8 mouse cellular contexts compared by ENCODE assay signal in genomic region chr2:102658163-102658660, GRCm38 (mm10). TPM values are rescaled to one million over a fixed set of nuclear protein-coding genes. Genes with fewer than 3 reads are reported as not detected.
DNase-seq lines count a peak whose midpoint lies in the region; ATAC-seq lines count a peak whose summit lies in the region.

TSS of gene Slc1a2 (plus strand) at chr2:102658659.

- WGBS in forebrain, embryonic 12.5 days = 2% methylated on average over 20 of the region's 20 CpGs
- WGBS in stomach, embryonic 15.5 days = under 1% methylated on average over 20 of the region's 20 CpGs

- intact Hi-C loops in gastrocnemius, postnatal 36 days (cut with DNase I) = no loop called here

- peaks cover 9% of the 10 kb centered on the region for H3K27me3 ChIP-seq in forebrain, embryonic 12.5 days
- H3K27me3 ChIP-seq in stomach, embryonic 15.5 days (replicated peaks) = peaks cover 39% of the 10 kb centered on the region

- peak; percentile 58 for ATAC-seq in forebrain, embryonic 12.5 days (ENCODE audit: low FRiP score)
- ATAC-seq in stomach, embryonic 15.5 days (ENCODE audit: insufficient read depth, low FRiP score, low read depth) = peak; percentile 18; the same call in 1 of the 2 replicates

- peak within 1 kb of the TSS; percentile 90 for H3K4me2 ChIP-seq in forebrain, embryonic 12.5 days
- H3K4me2 ChIP-seq in stomach, embryonic 15.5 days = peak within 1 kb of the TSS; percentile 99

- no peaks in the 10 kb centered on the region for H3K9me3 ChIP-seq in forebrain, embryonic 12.5 days
- no peaks in the 10 kb centered on the region for H3K9me3 ChIP-seq in stomach, embryonic 15.5 days

- H3K4me1 ChIP-seq in forebrain, embryonic 12.5 days = peaks cover 60% of the 10 kb centered on the region
- H3K4me1 ChIP-seq in stomach, embryonic 15.5 days = peaks cover 10% of the 10 kb centered on the region; the same call in 1 of the 2 replicates

- H3K9ac ChIP-seq in forebrain, embryonic 12.5 days = peak within 1 kb of the TSS; percentile 81
- H3K9ac ChIP-seq in stomach, embryonic 15.5 days = peak within 1 kb of the TSS; percentile 5; the same call in 1 of the 2 replicates

- peak within 1 kb of the TSS; percentile 93 for H3K27ac ChIP-seq in forebrain, embryonic 12.5 days
- no peak within 1 kb of the TSS for H3K27ac ChIP-seq in stomach, embryonic 15.5 days

- peak within 1 kb of the TSS; percentile 74 for H3K4me3 ChIP-seq in forebrain, embryonic 12.5 days (replicated peaks)
- peak within 1 kb of the TSS; percentile 59 for H3K4me3 ChIP-seq in stomach, embryonic 15.5 days (replicated peaks)

- peak; percentile 68 for DNase-seq in heart, adult 11 months
- no peak for DNase-seq in heart, adult 9 months (ENCODE audit: low spot score in 2 of 2)
- peak; percentile 67 for DNase-seq in brain, adult 2 months (ENCODE audit: low read depth, low spot score)
- DNase-seq in layer of hippocampus, adult 8-10 months (ENCODE audit: low spot score in 2 of 2) = peak; percentile 66 to 78
- peak; percentile 7 for DNase-seq in lung, postnatal 14 days
- no peak for DNase-seq in gastrocnemius, postnatal 36 days

- H3K36me3 ChIP-seq in forebrain, embryonic 12.5 days (replicated peaks) = no peaks in the 10 kb centered on the region
- H3K36me3 ChIP-seq in stomach, embryonic 15.5 days = no peaks in the 10 kb centered on the region

RNA-seq across cellular contexts. Expression of gene Slc1a2, which starts in this region (rescaled TPM):
- 12.1 and 13.1 TPM in 2 replicates for polyA plus RNA-seq in forebrain, embryonic 12.5 days (2016; fragmentation: Nextera tagmentation; extraction: Ambion mirVana)
- 1,000 to 10,000 TPM; 1,693 to 1,901 (median 1,776) TPM for total RNA-seq in layer of hippocampus, adult 8-10 months (2022)
- 0.36 and 0.95 TPM in 2 replicates for polyA plus RNA-seq in stomach, embryonic 15.5 days (2015; fragmentation: Nextera tagmentation; extraction: Ambion mirVana)
- under 1 TPM; 0.20 to 0.69 TPM for total RNA-seq in gastrocnemius, postnatal 36 days (2021)

Comparison
In these comparisons a context has a peak if more than half of its experiments do, and no peak if none do; other contexts are left out.
1. RNA of gene Slc1a2 (total RNA-seq): 1,693 to 1,901 TPM in layer of hippocampus, adult 8-10 months; 0.20 to 0.69 TPM in gastrocnemius, postnatal 36 days; every median in the first group is over 1,000 times any median in the second.
2. DNase-seq: peak in heart, adult 11 months (single experiment), brain, adult 2 months (single experiment), layer of hippocampus, adult 8-10 months (2 of 2) and lung, postnatal 14 days (single experiment); none in heart, adult 9 months (0 of 2) and gastrocnemius, postnatal 36 days (0 of 2).
3. Peak in ATAC-seq, H3K4me3 ChIP-seq, H3K9ac ChIP-seq and H3K4me2 ChIP-seq in stomach, embryonic 15.5 days; RNA of the gene not detected or under 1 TPM.